Mouse (Mus musculus) kidney, postnatal 36 days (tissue): ENCODE measurements around the gene Fam173b.

Experiments
- DNase-seq, 2 experiments: peaks; one replicate each; pipeline ENCODE4 v3.0.0; 2021 to 2022; ENCODE audit warnings: mixed read lengths in 2 of 2

The Fam173b gene

DNA sequence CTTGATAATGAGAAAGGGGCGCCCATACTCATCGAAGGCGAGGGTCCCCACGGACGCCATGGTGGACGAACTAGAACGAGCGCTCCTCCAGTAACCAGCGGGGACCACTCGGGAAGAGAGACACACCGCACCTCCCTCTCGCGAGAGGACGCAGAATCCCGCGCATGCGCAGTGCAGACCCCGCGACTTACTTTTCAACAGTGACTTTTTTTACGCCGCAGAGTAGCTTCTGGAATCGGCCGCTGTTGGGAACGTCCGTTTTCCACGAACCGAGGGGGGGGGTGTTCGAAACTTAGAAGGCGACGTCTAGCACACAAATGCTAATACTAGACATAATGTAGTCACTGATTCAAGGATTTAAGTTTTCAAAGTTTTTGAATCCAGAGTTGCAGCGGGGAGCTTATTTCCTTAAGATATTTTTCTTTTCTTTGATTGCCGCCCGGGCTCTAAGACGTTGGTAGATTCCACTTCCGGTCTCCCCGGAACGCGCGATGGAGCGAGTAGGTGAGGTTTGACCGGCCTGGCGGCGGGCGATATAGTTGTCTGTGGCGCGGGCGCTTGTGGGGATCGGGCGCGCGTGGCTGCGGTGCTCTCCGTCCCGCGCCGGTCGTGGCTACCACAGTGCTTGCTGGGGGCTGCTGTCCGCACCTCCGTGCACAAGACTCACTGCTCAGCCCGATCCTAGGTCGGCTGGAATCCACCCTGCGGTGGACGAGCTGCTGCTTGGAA is at the start of gene Fam173b, which contains the start of gene Cct5:
Gene Fam173b, plus strand, starts transcription at position 207 of the 729 bp plus-strand sequence.
Gene Cct5, minus strand, starts transcription at position 159 of the 729 bp plus-strand sequence.
- DNase-seq, result peak; percentile 95 to 97

- no peak for DNase-seq
Observed at GRCm38 (mm10) chr15:31554855-31555254, 46.8 kb upstream of the Fam173b start.

DNA sequence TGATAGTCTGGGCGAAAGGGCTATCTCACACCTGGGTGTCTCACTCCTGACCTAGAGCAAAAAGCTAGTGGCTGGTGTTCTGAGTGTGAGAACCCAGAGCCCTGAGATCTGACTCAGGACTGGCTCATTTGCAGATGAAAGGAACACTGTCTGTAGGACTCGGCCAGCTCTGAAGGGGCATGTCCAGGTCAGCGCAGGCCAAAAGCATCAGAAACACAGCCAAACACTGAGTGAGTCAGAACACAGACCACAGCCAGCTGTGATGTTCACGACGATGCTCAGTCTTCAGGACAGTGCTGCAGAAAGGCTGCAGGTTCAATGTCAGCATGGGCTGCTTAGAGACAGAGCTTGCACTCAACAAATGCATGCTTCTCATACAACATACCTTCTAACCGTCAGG is 40.3 kb upstream of the Fam173b start:
- no peak for DNase-seq

DNA sequence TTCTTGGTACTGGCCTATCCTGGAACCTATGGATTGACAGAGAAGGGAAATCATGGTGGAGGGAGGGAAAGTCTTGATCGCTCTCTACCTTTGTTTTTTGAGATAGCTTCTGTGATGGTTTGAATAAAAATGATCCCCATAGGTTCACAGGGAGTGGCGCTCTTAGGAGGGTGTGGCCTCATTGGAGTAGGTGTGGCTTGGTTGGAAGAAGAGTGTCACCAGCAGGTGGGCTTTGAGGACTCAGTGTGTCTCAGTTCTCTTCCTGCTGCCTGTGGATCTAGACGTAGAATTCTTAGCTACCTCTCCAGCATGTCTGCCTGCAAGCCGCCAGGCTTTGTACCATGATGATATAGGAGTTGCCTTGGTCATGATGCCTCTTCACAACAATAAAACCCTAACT is 39.7 kb upstream of the Fam173b start:
- no peak for DNase-seq

DNA sequence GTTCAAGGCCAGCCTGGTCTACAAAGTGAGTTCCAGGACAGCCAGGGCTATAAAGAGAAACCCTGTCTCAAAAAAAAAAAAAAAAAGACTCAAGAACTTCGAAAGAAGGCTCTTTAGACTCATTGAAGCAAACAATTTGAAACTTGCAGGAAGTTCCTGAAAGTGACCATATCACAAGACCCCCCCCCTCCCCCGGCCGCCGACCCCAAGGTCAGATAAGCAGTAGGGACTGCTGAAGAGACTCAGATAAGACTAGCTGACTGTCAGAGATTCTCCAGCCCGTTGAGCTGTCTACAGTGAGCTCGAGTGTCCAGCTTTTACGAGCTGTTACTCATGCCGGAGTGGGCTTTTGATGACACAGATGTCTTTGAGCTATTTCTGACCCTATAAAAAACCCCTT is 38.8 kb upstream of the Fam173b start:
- DNase-seq, result no peak

DNA sequence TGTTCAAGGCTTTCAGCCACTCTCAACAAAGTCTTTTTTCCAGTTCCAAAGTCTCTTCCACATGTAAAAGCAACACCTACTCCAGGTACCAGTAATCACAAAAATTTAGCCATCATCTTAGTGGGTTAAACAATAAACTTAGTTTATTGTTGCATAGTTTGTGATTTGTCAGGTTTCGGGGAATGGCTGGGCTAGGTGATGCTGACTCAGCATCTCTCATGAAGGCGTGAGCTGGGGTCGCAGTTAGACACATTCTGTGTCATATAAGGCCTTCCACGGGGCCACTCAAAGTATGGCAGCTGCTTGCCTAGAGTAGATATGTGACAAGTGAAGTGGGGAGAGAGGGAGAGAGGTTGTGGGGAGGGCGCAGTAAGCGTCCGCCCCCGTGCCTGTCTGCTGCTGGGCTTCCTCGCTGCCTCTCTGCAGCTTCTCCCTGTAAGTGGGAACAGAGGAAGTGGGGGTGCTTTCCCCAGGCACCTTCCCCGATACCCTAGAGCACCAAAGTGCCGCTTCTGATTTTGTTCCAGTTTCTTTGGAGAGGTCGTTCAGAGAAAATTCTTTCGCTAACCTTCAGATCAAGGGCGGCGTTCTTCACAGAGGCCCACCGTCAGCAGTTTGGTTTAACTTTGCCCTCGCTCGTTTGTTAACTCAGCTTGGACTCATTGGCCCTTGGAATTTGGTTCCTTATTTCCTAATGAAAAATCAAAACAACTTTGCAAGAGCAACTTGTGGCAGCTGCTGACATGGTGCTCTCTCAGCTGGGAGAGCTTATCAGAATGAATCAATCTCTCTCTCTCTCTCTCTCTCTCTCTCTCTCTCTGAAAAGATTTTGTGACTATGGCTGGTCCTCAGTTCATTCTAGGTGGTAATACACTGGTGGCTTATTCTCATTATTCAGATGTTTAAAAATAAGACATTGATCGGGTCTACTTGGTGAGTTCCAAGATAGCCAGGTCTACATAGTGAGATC is 37.8 kb upstream of the Fam173b start:
- DNase-seq, result peak; percentile 77 to 91

- peak; percentile 51 to 69 for DNase-seq
Observed at GRCm38 (mm10) chr15:31565184-31565583, 36.5 kb upstream of the Fam173b start, which contains the start of gene Cmbl. Gene Cmbl (plus strand): TSS chr15:31565389.

- DNase-seq, result no peak
Observed at GRCm38 (mm10) chr15:31565786-31566185, 35.9 kb upstream of the Fam173b start.

GRCm38 (mm10) chr15:31567431-31567830 is 34.2 kb upstream of the Fam173b start:
- DNase-seq, result peak; percentile 44 to 78

DNA sequence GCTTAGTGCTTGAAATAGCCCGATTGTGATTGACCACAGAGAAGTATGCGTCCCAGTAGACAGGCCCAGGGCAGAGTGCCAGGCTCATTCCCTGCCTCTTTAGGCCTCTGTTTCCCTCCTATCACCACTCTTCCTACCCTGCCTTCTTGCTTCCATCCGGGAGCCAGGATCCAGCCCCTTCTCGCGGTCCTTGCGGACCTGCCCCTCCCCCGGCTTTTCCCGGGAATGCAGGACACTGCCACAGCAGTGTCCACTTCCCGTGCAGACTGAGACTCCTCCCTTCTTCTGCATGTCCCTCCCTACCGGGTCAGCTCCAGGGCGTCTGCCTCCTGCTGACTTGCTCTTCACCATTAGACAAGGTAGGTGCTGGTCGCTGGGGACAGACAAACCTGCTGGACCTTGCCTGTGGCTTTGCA is 33.1 kb upstream of the Fam173b start:
- peak; percentile 90 to 92 for DNase-seq

GRCm38 (mm10) chr15:31569325-31570022 is 32.2 kb upstream of the Fam173b start:
- peak; percentile 94 for DNase-seq

DNA sequence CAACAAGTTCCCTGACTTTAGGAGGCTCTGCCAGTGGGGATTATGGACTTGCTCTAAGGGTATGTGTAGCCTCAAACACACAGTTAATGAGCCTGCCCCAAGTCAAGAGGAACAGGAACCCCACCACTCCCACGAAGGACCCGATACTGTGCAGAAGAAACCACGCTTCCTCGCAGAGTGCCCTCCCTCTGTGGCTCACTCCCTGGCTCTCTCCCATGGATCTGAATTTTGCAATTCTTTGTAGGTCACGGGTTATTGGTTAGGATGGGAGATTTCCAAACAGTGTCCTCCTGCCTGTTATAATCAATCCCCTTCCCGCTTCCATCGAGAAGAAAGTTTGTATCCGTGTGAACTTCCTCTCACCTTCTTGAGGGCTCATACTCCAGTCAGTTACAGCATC is 30.7 kb upstream of the Fam173b start:
- no peak for DNase-seq

- DNase-seq, result no peak
Observed at GRCm38 (mm10) chr15:31571906-31572722, 29.5 kb upstream of the Fam173b start.

DNA sequence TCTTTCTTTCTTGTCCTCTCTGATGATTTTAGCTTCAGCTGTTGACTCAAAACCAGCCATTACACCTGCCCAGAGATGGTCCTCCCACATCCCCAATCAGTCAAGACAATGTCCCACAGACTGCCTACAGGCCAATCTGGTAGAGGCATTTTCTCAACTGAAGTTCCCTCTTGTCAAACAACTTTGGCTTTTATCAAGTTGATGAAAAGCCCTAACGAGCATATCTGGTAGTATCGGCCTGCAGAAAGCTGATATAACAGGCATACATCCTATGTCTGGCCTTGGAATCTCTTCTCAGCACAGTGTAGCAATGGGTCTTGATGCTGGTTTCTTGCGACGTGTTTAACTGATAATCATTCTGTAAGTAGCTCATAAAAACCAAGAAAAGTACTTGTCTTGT is 28.4 kb upstream of the Fam173b start:
- no peak for DNase-seq

DNA sequence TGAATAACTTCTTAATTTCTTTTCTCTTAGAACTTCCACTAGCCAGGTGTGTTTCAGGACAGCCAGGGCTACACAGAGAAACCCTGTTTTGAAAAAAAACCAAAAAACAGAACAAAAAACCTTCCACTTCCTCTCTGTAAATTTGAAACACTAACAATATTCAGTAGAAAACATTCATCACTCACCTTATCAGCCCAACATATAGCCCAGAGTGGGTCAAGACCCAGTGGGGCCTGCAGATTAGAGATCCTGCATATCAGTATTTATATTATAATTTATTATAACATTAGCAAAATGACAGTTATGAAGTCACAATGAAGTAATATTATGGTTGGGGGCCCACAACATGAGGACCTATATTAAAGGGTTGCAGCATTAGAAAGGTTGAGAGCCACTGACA is 28.0 kb upstream of the Fam173b start:
- DNase-seq, result no peak

DNA sequence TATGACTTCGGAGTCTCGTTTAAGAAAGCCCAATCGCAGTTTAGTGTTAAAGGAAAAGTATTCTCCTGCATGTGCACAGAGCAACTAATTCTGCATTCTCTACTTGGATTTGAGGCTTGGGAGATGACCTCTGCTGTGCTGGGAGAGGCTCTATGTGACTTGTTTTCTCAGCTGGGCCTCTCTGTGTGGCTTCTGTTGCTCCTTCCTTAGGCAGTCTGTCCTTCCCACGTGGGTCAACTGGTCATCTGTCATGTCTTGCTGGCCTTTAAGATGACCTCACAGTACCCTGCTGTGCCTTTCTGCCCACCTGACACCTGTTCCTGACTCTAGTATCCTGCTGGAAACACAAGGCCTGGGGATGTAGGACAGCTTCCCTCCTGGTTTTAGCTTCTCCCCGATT is 25.6 kb upstream of the Fam173b start:
- DNase-seq, result no peak

- DNase-seq, result peak in 1 of 2 experiments; percentile 42
Observed at GRCm38 (mm10) chr15:31581086-31581485, 20.6 kb upstream of the Fam173b start.

- DNase-seq, result peak in 1 of 2 experiments; percentile 49
Observed at GRCm38 (mm10) chr15:31583304-31584085, 18.2 kb upstream of the Fam173b start.

DNA sequence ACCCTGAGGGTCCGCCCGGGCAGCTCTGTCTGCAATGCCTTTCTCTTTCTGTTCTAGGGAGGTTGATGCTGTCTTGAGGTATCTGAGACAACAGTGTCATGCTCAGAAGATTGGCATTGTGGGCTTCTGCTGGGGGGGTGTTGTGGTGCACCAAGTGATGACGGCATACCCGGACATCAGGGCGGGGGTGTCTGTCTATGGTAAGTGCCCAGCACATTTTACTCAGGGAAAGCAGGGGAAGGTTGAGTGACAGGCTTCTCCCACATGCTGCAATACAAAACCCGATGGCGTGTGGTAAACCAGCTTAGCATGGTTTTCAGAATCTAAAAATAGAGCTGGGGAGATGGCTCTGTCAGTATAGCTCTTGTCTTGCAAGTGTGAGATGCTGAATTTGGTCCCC is 16.4 kb upstream of the Fam173b start:
- no peak for DNase-seq

- no peak for DNase-seq
Observed at GRCm38 (mm10) chr15:31586088-31586487, 15.6 kb upstream of the Fam173b start.

DNA sequence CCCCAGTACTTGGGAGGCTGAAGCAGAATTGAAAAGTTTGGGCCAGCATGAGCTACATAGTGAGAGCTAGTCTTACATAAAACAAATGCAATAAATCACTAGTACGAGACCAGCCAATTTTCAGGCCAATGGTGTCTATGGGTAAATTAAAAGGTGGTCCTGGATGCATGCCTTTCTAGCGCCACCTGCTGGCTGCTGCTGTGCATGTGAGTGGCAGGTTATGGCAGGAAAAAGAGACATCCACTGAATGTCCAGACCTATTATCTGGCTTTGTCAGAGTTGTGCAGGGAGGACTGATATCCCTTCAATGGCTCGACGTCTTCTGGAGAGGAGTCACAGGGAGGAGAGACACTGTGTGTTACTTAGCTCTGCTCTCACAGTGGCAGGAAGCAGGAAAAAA is 15.1 kb upstream of the Fam173b start:
- peak; percentile 91 to 96 for DNase-seq
